Mouse (Mus musculus) lung, adult 2 months (tissue): ENCODE results near the gene Tmem140.

ENCODE experiments used
- CTCF ChIP-seq: fragments of 200-500 bp; IDR thresholded peaks from 2 replicates; pipeline ENCODE4 v1.5.1; 2011; ENCODE audit warnings: mild to moderate bottlenecking, low read length, control low read depth; ENCODE audit not compliant: insufficient read depth
- POLR2A ChIP-seq: fragments of 200-500 bp; IDR thresholded peaks from 2 replicates; pipeline ENCODE4 v1.6.1; 2011; ENCODE audit warnings: low read depth, mild to moderate bottlenecking, control low read depth, low read length, borderline replicate concordance; ENCODE audit errors: extremely low read depth

DNA sequence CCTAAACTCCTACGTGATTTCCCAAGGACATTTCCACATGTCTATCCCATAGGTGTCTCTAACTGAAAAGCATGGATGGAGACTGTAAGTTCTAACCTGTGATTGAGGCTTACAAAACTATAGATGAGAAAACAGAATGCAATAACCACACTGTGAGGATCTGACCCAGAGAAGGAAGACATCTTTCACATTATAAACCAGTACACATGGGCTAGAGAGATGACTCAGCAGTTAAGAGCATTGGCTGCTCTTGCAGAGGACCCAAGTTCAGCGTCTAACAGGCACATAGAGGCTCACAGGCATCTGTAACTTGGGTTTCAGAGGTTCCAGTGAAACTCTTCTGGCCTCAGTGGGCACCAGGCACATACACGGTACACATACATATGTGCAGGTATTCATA lies 51.5 kb downstream of the Tmem140 start:
- TF ChIP-seq CTCF (no peak), POLR2A (no peak)
